Mouse (Mus musculus): ENCODE data around the gene Sult1b1. TPM values are rescaled to one million over a fixed set of nuclear protein-coding genes. Genes with fewer than 3 reads are reported as not detected.
"Not testable (repeated sequence)": the region's sequence is repeated elsewhere in the genome, so short reads cannot be mapped to it uniquely, and the experiment has no call there.

The Sult1b1 gene
- polyA plus RNA-seq, 1 experiment from 2014 or later: 0.26 TPM

DNA sequence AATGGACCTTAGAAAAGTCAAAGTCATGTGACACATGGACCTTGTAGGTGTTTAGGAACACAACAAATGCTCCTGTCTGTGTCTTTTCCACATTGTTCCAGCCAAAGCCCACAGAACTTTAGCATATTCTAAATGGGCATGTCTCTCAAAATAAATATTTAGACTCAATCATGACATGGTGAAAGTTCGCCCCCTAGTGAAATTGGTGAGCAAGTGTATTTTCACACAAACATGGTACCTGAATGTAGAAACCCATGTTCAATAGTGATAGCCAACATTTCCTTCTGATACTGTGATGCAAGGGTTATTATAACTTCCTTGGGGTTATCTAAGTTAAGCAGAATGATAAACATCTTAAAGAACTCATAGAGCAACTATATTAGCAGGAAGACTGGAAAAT, 12.9 kb upstream of the Sult1b1 start:
- Histone ChIP-seq H3K4me3 (ENCODE audit: low read length) (no peak overlapping the region), H3K4me2 (ENCODE audit: low read depth, low read length) (no peak overlapping the region), H3K27ac (ENCODE audit: low read length) (no peak overlapping the region), H3K9ac (ENCODE audit: low read length) (no peak overlapping the region), H3K4me1 (ENCODE audit: control insufficient read depth, insufficient read depth, low read length) (no peaks in the 10 kb centered on the region), H3K9me3 (replicated peaks; ENCODE audit: control insufficient read depth, low read length) (no peaks in the 10 kb centered on the region), H3K36me3 (ENCODE audit: control insufficient read depth, insufficient read depth) (no peaks in the 10 kb centered on the region), H3K27me3 (ENCODE audit: control insufficient read depth, insufficient read depth, low read length) (no peaks in the 10 kb centered on the region)
- WGBS: 21% methylated on average over 1 of the region's 1 CpGs
- no peak for ATAC-seq (replicated peaks; ENCODE audit: extremely low read depth, insufficient read depth, low FRiP score)

DNA sequence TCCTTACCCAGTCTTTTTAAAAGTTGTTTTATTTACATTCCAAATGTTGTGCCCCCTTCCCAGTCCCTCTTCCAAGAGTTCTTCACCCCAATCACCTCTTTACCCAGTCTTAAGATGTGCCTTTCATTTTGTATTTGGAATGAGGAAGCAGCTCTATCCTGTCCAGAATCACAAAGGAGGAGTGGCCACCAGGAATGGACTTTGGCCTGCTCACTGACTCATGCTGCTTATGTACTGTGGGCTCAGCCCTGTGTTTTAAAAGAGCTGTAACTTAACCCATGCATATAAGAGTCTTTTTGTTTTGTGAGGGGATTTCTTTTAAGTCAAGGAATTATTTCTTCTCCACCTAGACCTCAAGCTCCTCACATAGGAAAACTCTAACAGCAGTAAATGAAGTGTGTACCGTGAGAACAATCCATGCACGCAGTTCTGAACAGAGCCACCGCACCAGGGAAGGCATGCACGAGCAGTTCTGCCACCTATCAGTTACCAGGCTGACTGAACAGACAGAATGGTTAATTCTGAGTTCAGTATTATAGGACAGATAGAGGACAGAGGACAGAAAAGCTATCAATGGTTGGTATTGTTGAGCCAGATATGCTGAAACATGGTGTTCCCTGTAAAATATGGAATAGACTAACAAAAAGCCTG, 1.9 kb downstream of the Sult1b1 start:
- ATAC-seq (replicated peaks; ENCODE audit: extremely low read depth, insufficient read depth, low FRiP score): no peak
- H3K9me3 ChIP-seq (replicated peaks; ENCODE audit: control insufficient read depth, low read length): no peaks in the 10 kb centered on the region
- H3K4me3 ChIP-seq (ENCODE audit: low read length): no peak overlapping the region
- no peaks in the 10 kb centered on the region for H3K36me3 ChIP-seq (ENCODE audit: control insufficient read depth, insufficient read depth)
- H3K9ac ChIP-seq (ENCODE audit: low read length): no peak overlapping the region
- H3K27me3 ChIP-seq (ENCODE audit: control insufficient read depth, insufficient read depth, low read length): no peaks in the 10 kb centered on the region
- H3K27ac ChIP-seq (ENCODE audit: low read length): no peak overlapping the region
- no peaks in the 10 kb centered on the region for H3K4me1 ChIP-seq (ENCODE audit: control insufficient read depth, insufficient read depth, low read length)
- 76% methylated on average over 4 of the region's 4 CpGs for WGBS
- no peak overlapping the region for H3K4me2 ChIP-seq (ENCODE audit: low read depth, low read length)

DNA sequence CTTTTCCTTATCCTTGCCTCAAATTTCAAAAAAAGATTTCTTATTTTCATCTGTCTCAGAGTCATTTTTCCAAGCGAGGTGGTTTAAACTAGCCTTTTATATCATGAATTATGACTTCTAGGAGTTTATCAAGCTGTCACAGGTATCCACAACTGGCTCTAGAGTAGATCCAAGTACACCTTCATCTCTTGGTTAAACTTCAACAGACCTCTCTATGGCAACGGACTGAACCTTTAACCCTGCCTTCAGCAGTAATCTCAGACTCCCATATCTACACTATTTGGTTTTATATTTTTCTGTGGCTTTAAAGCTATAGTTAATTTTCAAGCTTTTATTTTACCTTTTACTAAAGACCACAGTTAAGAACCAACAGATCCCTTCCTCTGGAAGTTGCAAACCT, 5.7 kb downstream of the Sult1b1 start:
- 59% methylated on average over 2 of the region's 2 CpGs for WGBS
- Histone ChIP-seq H3K9me3 (replicated peaks; ENCODE audit: control insufficient read depth, low read length) (no peaks in the 10 kb centered on the region), H3K27me3 (ENCODE audit: control insufficient read depth, insufficient read depth, low read length) (no peaks in the 10 kb centered on the region), H3K4me3 (ENCODE audit: low read length) (no peak overlapping the region), H3K36me3 (ENCODE audit: control insufficient read depth, insufficient read depth) (no peaks in the 10 kb centered on the region), H3K4me2 (ENCODE audit: low read depth, low read length) (no peak overlapping the region), H3K9ac (ENCODE audit: low read length) (no peak overlapping the region), H3K27ac (ENCODE audit: low read length) (no peak overlapping the region), H3K4me1 (ENCODE audit: control insufficient read depth, insufficient read depth, low read length) (no peaks in the 10 kb centered on the region)
- no peak for ATAC-seq (replicated peaks; ENCODE audit: extremely low read depth, insufficient read depth, low FRiP score)

DNA sequence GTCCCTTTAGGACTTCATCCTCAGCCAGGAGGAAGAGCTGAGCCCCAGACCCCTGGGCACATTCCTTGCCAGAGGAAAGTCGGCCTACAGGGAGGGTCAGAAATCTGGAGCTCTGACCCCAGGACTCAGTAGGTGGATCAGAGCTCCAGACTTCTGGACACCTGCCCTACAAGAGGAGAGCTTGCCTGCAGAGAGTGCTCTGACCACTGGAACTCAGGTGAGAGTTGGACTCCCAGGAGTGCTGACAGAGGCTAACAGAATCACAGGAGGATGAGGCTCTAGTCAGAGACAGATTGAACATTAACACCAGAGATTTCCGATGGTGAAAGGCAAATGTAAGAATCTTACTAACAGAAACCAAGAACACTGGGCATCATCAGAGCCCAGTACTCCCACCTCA, 14.4 kb downstream of the Sult1b1 start:
- not testable (repeated sequence) for H3K27ac ChIP-seq (ENCODE audit: low read length); H3K36me3 ChIP-seq (ENCODE audit: control insufficient read depth, insufficient read depth); H3K4me3 ChIP-seq (ENCODE audit: low read length); ATAC-seq (replicated peaks; ENCODE audit: extremely low read depth, insufficient read depth, low FRiP score); H3K9me3 ChIP-seq (replicated peaks; ENCODE audit: control insufficient read depth, low read length); H3K9ac ChIP-seq (ENCODE audit: low read length); H3K4me2 ChIP-seq (ENCODE audit: low read depth, low read length); H3K27me3 ChIP-seq (ENCODE audit: control insufficient read depth, insufficient read depth, low read length); H3K4me1 ChIP-seq (ENCODE audit: control insufficient read depth, insufficient read depth, low read length)
- 71% methylated on average over 2 of the region's 2 CpGs for WGBS

DNA sequence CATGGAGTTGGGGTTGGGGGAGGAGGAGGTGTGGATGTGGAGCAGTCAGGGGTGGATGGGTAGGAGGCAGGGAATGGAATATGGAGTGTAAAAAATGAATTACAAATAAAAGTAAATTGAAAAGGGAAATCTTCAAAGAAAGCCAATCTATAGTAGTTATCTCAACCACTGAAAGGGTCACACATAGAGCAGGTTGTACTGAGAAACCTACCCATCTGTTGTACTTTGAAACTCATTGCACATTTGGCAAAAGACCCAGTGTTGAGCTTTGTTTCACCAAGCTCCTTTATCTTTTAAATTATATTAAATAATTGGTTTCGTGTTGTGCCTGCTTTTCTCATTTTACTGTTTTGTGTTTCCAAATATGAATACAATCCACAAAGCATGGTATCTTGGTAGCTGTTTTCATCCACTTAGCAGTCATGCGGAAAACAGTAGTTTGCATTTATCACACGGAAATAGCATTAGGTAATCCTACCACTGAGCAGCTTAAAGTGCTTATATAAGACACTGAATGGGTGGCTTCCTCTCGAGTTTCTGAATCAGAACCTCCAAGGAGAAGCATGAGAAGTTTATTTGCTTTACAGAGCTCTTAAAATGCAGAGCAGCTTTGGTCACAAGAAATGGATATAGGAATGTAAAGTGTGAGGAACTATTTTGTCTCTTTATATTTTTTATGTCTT, 32.1 kb downstream of the Sult1b1 start:
- Histone ChIP-seq H3K27me3 (ENCODE audit: control insufficient read depth, insufficient read depth, low read length) (no peaks in the 10 kb centered on the region), H3K4me3 (ENCODE audit: low read length) (no peak overlapping the region), H3K9me3 (replicated peaks; ENCODE audit: control insufficient read depth, low read length) (no peaks in the 10 kb centered on the region), H3K4me2 (ENCODE audit: low read depth, low read length) (no peak overlapping the region), H3K4me1 (ENCODE audit: control insufficient read depth, insufficient read depth, low read length) (no peaks in the 10 kb centered on the region), H3K36me3 (ENCODE audit: control insufficient read depth, insufficient read depth) (no peaks in the 10 kb centered on the region), H3K9ac (ENCODE audit: low read length) (no peak overlapping the region), H3K27ac (ENCODE audit: low read length) (no peak overlapping the region)
- 51% methylated on average over 4 of the region's 4 CpGs for WGBS
- no peak for ATAC-seq (replicated peaks; ENCODE audit: extremely low read depth, insufficient read depth, low FRiP score)

DNA sequence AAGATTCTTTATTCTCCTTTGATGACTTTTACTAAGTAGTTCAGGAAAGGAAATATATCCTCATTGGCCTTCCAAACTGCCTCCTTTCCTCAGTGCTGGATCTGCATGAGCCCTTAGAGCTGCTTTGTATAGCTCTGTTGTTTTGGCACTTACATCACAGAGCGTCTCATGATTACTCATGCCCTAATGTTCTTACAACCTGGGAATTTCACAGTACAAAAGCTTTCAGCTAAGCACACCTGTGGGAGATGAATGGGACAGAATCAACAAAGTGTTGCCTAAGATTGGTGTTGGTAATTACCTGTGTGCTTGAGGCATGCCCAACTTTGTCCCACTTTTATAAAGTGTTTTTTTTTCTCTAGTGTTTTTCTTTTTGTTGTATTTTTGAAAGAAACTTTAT, 35.3 kb downstream of the Sult1b1 start:
- no peak for ATAC-seq (replicated peaks; ENCODE audit: extremely low read depth, insufficient read depth, low FRiP score)
- Histone ChIP-seq H3K36me3 (ENCODE audit: control insufficient read depth, insufficient read depth) (no peaks in the 10 kb centered on the region), H3K4me2 (ENCODE audit: low read depth, low read length) (no peak overlapping the region), H3K4me3 (ENCODE audit: low read length) (no peak overlapping the region), H3K9me3 (replicated peaks; ENCODE audit: control insufficient read depth, low read length) (no peaks in the 10 kb centered on the region), H3K27ac (ENCODE audit: low read length) (no peak overlapping the region), H3K4me1 (ENCODE audit: control insufficient read depth, insufficient read depth, low read length) (no peaks in the 10 kb centered on the region), H3K9ac (ENCODE audit: low read length) (no peak overlapping the region), H3K27me3 (ENCODE audit: control insufficient read depth, insufficient read depth, low read length) (no peaks in the 10 kb centered on the region)
- 56% methylated on average over 1 of the region's 1 CpGs for WGBS

DNA sequence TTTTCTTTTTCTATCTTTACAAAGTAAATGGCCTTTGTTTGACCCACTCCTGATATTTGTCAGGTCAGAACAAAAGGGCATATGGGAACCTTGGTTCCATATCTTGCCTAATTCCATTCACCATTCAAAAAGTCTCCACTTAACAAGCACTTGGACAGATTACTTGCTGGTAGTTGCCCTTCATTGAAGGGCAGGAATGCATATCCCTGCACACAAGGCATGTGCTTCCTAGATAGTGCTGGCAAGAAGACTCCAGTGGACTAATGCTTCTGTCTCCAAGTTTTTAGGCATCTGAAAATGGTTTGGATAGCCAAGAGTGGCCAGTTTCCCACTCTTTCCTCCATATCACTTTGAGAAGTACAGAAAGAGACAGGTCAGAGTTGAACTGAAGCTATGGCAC, 38.7 kb downstream of the Sult1b1 start:
- Histone ChIP-seq H3K4me2 (ENCODE audit: low read depth, low read length) (no peak overlapping the region), H3K4me3 (ENCODE audit: low read length) (no peak overlapping the region), H3K27ac (ENCODE audit: low read length) (no peak overlapping the region), H3K4me1 (ENCODE audit: control insufficient read depth, insufficient read depth, low read length) (no peaks in the 10 kb centered on the region), H3K9ac (ENCODE audit: low read length) (no peak overlapping the region), H3K36me3 (ENCODE audit: control insufficient read depth, insufficient read depth) (no peaks in the 10 kb centered on the region), H3K9me3 (replicated peaks; ENCODE audit: control insufficient read depth, low read length) (no peaks in the 10 kb centered on the region), H3K27me3 (ENCODE audit: control insufficient read depth, insufficient read depth, low read length) (no peaks in the 10 kb centered on the region)
- no peak for ATAC-seq (replicated peaks; ENCODE audit: extremely low read depth, insufficient read depth, low FRiP score)

DNA sequence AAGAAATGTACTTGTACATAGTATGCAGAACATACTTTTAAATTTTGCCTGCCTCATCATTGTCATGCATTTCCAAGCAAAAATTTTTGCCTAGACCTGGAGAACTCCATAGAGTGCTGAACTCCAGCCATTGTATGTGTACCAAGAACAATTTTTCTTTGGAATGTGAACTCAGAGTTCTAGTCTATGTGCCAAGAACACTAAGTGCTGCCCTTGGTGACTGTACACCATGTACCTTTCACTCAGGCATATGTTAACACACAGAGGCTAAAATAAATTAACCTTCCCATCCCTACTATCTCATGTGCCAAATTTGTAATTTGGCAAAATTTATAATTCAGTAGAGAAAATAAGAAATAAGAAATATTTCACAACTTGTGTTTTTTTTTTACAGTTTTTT, 39.1 kb downstream of the Sult1b1 start:
- H3K27ac ChIP-seq (ENCODE audit: low read length): no peak overlapping the region
- no peaks in the 10 kb centered on the region for H3K36me3 ChIP-seq (ENCODE audit: control insufficient read depth, insufficient read depth)
- H3K4me2 ChIP-seq (ENCODE audit: low read depth, low read length): no peak overlapping the region
- no peaks in the 10 kb centered on the region for H3K9me3 ChIP-seq (replicated peaks; ENCODE audit: control insufficient read depth, low read length)
- H3K27me3 ChIP-seq (ENCODE audit: control insufficient read depth, insufficient read depth, low read length): no peaks in the 10 kb centered on the region
- ATAC-seq (replicated peaks; ENCODE audit: extremely low read depth, insufficient read depth, low FRiP score): no peak
- no peaks in the 10 kb centered on the region for H3K4me1 ChIP-seq (ENCODE audit: control insufficient read depth, insufficient read depth, low read length)
- no peak overlapping the region for H3K9ac ChIP-seq (ENCODE audit: low read length)
- no peak overlapping the region for H3K4me3 ChIP-seq (ENCODE audit: low read length)

DNA sequence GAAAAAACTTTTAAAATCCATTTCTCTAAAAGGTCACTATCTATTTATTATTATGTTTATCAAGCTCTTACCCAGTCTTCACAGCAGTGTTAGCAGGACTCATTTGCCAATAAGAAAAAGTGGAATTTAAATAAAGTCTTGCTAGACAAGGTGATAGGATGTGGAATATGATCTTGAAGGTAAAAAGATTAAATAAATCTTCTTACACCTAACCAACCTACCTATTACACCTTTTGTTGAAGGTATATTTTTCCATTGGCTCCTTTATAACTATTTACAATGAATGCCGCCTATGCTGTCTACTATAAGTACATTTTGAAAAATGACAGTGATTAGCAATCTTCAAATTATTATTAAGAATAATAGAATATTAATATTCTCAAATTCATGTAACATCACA, 47.2 kb downstream of the Sult1b1 start, which contains the start of gene Ugt2a1:
Gene Ugt2a1, minus strand, starts transcription at position 101 of the 400 bp plus-strand sequence.
- H3K9me3 ChIP-seq (replicated peaks; ENCODE audit: control insufficient read depth, low read length): no peaks in the 10 kb centered on the region
- H3K4me2 ChIP-seq (ENCODE audit: low read depth, low read length): no peak within 1 kb of the TSS
- ATAC-seq (replicated peaks; ENCODE audit: extremely low read depth, insufficient read depth, low FRiP score): no peak
- no peak within 1 kb of the TSS for H3K9ac ChIP-seq (ENCODE audit: low read length)
- H3K4me1 ChIP-seq (ENCODE audit: control insufficient read depth, insufficient read depth, low read length): no peaks in the 10 kb centered on the region
- no peaks in the 10 kb centered on the region for H3K36me3 ChIP-seq (ENCODE audit: control insufficient read depth, insufficient read depth)
- no peak within 1 kb of the TSS for H3K27ac ChIP-seq (ENCODE audit: low read length)
- no peaks in the 10 kb centered on the region for H3K27me3 ChIP-seq (ENCODE audit: control insufficient read depth, insufficient read depth, low read length)
- 81% methylated on average over 1 of the region's 1 CpGs for WGBS
- H3K4me3 ChIP-seq (ENCODE audit: low read length): no peak within 1 kb of the TSS

All from heart, embryonic 16.5 days (tissue).